Mouse (Mus musculus): ENCODE data around the gene Reg3g.
"Not testable (repeated sequence)": the region's sequence is repeated elsewhere in the genome, so short reads cannot be mapped to it uniquely, and the experiment has no call there.

Gene Reg3g

DNA sequence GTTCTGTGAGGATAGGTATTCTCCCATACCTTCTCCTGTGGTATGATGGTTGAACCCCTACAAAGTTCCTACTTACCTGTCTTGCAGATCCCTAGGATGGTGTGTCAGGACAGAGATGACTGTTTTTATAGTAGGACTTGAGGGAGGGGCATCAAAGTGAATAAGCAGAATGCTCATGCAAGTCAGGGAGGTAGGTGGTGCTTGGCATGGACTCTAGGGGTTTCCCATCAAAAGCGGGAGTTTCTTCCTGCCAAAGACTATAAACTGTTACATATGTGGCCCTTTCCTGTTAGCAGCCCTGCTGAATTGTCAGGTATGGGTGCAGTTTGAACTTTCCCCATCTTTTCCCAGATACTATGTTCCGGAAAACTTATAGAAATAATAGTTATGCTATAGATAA is at the start of gene Reg3g:
Reg3g (minus strand) TSS at position 101 of the 400 bp plus-strand sequence.
- no peak for DNase-seq (ENCODE audit: low read depth, low spot score)

DNA sequence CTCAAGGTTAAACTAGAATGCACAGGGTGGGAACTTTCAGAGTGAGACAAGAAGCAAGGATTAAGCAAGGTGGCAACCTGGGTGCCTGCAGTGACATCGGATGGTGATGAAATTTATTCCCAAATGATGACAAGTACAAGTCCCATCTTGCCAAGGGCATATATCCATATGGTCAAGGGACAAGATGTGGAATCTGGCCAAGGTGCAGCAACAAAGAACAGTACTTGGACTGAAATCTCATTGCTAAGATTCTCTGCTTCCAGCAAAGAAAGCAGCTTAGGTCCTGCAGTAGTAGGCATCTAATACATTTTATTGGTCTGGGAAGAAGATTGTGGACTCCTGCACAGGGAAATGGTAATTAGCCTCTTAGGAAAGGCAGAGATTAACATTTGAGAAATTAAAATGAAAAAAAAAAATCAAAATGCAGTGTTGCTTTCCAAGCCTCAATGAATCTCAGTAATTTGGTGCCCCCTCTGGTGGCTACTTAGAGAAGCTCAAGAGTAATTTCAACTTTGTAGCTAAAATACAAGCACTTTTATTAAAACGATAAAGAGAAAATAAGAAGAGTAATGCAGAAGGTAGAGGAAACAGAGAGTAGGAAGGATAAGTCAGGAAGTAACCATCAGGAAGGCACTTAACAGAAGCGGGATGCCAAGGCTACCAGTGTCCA is 47.2 kb upstream of the Reg3g start:
- DNase-seq (ENCODE audit: low read depth, low spot score) = no peak

DNA sequence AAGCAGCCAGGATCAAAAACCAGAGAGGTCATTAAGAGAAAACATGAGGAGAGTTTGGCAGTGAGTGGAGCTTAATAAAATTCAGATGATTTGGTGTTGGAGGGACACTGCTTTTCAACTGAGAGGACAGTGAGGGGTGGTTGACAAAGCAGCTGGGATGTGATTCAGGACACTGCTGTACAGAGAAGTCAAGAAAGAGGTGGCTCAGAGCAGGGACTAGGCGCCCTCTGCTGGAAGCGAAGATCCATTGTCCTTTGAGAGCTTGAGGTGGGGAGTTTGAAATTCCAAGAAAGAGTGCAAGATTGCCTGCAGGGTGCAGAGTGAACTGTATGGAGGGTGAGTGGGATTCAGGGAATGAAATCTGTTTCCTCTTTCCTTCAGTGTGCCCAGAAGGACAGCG is 44.2 kb upstream of the Reg3g start:
- DNase-seq (ENCODE audit: low read depth, low spot score) = no peak

DNA sequence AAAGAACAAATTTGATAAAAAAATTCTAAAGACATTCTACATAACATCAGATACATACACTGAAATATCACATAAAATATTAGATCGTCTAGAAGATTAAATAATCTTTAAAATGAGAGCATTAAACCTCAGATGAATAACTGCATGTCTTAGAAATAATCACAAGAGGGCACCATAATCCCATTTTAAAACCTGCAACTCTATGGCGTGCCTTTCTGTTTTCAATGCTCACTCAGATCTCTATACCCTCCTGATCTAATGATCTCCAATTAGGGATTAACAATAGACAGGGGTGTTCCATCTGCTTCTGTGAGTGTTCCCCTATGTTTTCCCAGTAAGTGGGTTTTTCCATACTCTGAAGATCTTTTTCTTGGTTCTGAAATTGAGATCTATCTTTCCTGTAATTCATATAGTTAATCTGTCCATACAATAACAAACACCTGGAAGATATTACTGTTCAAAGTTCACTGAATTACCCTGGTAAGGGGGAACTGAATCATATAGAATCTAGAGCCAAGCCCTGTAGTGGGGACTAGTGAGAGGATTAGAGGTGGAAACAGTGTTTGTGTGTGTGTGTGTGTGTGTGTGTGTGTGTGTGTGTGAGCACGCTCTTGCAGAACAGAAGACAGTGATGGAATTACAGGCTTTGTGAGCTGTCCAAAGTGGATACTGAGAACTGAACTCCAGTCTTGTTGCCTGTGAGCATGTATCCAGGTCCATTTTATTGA is 41.7 kb upstream of the Reg3g start:
- DNase-seq (ENCODE audit: low read depth, low spot score) = no peak

DNA sequence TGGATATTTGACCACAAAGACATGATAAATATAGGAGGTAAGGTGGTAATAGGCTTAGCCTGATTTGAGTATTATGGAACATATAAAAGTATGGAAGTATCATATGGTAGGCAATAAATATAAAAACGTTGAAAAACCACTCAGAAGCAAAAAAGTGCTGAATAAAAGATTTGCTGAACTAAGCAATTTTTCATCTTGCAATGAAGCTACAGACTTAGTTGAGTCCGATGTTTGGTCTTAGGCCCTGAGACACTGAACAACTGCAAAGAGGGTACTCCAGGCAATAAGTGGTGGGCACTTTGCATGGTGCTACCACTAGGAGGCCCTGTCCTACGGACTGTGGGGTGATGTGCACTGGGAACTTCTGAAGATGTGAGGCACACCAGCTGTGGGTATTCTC is 37.1 kb upstream of the Reg3g start:
- DNase-seq (ENCODE audit: low read depth, low spot score) = no peak

DNA sequence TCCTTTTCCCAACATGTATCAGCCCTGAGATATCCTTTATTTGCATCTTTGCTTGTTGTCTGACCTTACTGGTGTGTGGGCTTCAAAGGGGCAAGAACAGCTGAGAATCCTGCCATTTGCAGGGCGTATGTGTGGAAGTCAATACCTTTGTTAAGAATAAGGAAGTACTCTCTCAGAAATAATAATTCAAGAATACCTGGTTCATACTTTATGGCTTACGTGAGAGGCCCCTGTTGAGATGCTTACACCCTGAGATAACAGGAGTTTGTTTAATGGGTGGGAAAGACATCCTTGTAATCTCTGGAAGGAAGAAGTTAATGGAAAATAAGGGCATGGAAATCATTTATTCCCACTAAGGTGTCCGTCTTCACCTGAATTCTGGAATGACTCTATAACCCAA is 26.0 kb upstream of the Reg3g start:
- no peak for DNase-seq (ENCODE audit: low read depth, low spot score)

DNA sequence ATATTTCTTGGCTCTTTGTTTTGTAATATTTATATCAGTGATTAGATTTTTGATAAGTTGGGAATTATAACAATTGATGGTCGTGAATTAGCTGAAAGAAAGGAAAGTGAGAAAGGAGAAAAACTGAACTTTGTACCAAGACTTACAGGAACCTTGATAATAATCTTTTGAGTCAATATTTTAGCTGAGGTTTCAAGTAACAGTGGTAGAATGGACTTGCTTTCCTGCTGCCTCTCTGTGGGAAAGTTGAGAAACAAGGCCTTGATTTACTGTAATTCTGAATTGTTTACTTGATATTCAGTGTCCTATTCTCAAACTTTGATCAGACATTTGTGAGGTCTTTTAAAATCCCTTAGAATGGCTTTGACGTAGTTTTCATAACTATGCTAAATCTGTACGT is 615 bp upstream of the Reg3g start:
- no peak for DNase-seq (ENCODE audit: low read depth, low spot score)

DNA sequence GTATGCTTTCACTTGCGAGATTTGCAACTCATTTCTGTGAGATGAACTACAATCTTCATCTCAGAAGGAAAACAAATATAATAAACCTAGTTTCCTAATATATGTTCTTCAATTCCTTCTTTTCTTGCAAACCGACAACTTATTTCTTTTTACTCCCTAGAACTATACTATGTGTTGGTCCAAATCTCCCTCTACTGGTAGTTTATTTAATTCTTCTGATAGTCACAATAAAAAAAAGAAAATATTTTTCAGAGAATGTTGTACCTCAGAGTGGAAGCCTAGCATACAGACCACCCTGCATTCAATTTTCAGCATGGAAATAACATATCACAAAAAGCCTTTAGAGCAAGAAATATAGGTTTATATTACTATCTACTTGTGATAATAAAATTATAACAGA is 5.4 kb downstream of the Reg3g start:
- no peak for DNase-seq (ENCODE audit: low read depth, low spot score)

DNA sequence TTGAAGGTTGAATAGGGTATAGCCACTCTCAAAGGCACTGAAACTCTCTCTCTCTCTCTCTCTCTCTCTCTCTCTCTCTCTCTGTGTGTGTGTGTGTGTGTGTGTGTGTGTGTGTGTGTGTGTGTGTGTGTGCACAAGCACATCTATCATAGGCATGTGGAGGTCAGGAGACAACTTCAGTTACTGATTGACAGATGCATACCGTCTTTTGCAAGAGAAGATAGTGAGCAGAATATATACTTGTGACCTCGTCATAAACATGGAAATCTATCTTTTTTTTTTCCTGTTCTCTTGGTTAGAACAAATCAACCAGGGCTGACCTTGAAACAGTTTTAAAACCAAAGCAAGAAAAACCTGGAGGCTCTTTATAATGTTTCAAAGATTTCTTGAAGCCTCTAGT is 6.3 kb downstream of the Reg3g start:
- no peak for DNase-seq (ENCODE audit: low read depth, low spot score)

DNA sequence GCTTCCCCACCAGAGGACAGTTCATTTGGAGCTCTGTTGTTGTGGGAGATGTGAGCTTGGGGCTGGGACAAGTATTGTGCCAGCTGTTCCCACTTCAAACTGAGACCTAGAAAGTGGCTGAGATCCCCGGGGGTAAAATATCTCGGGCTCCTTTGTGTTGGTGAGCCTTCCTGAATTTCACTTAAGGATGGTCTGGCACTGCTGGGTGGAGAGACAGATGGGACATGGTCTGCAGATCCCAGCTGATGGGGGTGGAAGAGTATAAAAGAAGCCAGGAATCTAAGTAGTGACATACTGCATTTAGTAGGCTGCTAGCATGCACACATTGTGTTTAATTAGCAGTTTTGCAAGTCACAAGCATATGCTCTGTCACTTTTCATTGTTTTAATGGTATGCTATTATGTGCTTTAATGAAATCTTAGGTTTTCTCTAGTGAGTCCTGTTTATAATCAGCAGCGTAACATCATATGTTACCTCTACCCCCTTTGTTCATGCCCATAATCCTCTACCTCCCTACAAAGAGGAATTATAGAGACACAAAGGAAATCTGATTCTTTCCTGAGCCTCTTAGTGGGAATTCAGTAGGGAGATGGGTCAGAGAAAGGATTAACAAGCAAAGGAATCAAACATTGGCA is 8.4 kb downstream of the Reg3g start:
- DNase-seq (ENCODE audit: low read depth, low spot score) = no peak

DNA sequence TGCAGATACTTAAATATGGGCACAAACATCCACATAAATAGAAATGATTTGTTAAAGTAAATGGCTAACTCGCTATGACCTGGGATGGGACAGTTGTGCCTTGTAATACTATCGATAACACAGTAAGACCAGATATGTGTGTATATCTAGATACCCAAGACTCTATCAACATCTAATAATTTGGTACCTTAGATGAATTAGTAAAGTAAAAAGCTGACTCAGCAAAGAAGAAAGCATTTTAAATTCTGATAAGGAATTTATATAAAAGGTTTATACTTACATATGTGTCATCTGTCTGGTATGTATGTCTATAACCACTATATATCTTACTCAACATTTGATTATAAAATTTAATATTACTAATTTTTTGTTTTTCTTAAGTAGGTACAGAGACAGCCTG is 15.9 kb downstream of the Reg3g start:
- DNase-seq (ENCODE audit: low read depth, low spot score) = no peak

DNA sequence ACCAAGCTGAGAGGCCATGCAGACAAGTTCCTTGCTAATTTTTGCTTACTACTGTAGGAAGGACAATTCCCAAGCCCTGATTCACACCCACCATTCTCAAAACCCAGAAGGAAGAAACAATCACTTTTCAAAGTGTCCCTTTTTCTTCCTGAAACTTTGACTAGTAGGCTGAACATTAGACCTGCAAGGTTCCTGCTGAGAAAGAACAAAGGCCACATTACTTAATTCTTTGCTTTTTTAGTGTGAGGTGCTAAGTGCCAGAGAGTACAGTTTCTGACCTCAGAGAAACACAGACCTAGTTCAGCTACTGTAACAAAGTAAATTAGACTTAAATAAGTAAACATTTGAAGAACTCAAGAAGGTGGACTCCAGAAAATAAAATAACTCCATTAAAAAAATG is 20.3 kb downstream of the Reg3g start:
- DNase-seq (ENCODE audit: low read depth, low spot score) = no peak

DNA sequence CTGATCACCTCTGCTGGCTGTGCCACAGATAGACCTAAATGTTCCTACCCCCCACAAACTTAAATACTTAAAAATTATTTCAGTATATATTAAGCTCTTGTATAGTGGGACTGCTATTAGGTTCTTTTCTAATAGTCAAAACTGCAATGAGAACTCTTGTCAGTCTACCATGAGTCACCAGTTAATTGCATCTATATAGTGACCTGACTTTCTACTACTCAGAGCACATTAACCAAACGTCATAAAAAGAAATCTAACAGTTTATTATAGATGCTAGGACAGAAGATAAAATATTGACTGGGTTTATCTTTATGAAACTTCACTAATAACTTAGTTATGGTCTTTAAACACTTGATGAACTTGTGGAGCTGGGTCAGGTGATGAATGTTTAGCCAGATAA is 21.5 kb downstream of the Reg3g start:
- DNase-seq (ENCODE audit: low read depth, low spot score) = no peak

DNA sequence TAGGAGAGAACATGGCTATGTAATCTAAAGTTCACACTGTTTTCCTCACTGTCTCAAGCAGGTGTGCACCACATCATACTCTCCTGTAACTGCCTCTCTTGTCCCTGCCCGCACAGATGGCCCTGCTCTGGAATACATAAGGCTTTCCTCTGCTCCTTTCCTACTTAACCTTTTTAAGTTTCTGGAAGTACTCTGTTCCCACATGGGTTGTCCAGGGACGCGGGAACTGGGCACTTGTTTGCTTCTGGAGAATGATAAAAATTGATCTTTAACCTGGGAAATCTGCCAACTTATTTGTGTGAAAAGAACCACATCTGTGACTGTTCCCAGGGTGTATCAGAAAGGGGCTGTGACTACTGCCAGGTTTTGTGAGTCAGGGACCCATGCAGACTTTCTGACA is 43.2 kb downstream of the Reg3g start:
- DNase-seq (ENCODE audit: low read depth, low spot score) = no peak

DNA sequence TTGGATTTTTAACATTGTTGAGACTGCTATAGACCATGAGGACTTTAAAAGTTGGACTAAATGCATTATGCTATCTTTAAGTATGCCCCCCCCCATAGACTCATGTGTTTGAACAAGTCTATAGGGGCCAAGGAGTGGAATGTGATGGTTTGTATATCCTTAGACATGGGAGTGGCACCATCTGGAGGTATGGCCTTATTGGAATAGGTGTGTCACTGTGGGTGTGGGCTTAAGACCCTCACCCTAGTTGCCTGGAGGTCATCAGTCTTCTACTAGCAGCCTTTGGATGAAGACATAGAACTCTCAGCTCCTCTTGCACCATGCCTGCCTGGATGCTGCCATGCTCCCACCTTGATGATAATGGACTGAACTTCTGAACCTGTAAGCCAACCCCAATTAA is 46.3 kb downstream of the Reg3g start, which contains the start of gene Reg1:
Reg1 (plus strand) TSS at position 301 of the 400 bp plus-strand sequence.
- DNase-seq (ENCODE audit: low read depth, low spot score) = not testable (repeated sequence)

Data from A20 (cell line).